Comparison of ENCODE assay signal across 28 mouse cellular contexts in genomic region chr10:79789581-79789980, GRCm38 (mm10). TPM values are rescaled to one million over a fixed set of nuclear protein-coding genes. Genes with fewer than 3 reads are reported as not detected.
DNase-seq lines count a peak whose midpoint lies in the region; ATAC-seq and TF ChIP-seq lines count a peak whose summit lies in the region.
"Had no signal": no experiment of that assay in that cellular context is flagged by ENCODE, and none has a peak within 500 bp of the region (broad histone marks: within the 10 kb centered on the region; RNA-seq: fewer than 3 reads in every experiment).

No protein-coding gene starts in this region.

- peaks cover 18% of the 10 kb centered on the region for H3K27me3 ChIP-seq in liver, embryonic 15.5 days
- H3K27me3 ChIP-seq in thymus, adult 2 months (ENCODE audit: control insufficient read depth, insufficient read depth, low read length) = no peaks in the 10 kb centered on the region
- H3K27me3 ChIP-seq: hindbrain, embryonic 15.5 days had no signal

- H3K4me1 ChIP-seq in liver, embryonic 15.5 days (replicated peaks) = peaks cover 24% of the 10 kb centered on the region
- peaks cover 54% of the 10 kb centered on the region for H3K4me1 ChIP-seq in thymus, adult 2 months (replicated peaks; ENCODE audit: control insufficient read depth, insufficient read depth, low read length)

- TF ChIP-seq CTCF in thymus, adult 2 months (IDR thresholded peaks at IDR 0.05; ENCODE audit: borderline replicate concordance, control insufficient read depth, extremely low read depth, insufficient read depth, low read length, poor library complexity) = no peak

- ATAC-seq in liver, embryonic 15.5 days (ENCODE audit: insufficient read depth) = no peak
- ATAC-seq: activated CD4-positive, CD25-positive, alpha-beta regulatory T cell, adult 4 months; forebrain, embryonic 13.5 days; forebrain, embryonic 16.5 days had no signal

- peak; percentile 91 for DNase-seq in heart, adult 11 months
- DNase-seq in heart, postnatal 25 days (ENCODE audit: low spot score) = no peak
- DNase-seq in liver = no peak
- no peak for DNase-seq in thymus, adult 2 months
- no peak for DNase-seq in thymus, adult 18-20 months
- DNase-seq: adrenal gland, adult 8-10 months; adrenal gland, postnatal 25 days; cerebellum, adult 18-20 months; cerebellum, adult 9-10 months; cerebellum, postnatal 14 days; gastrocnemius, postnatal 10 days; gastrocnemius, postnatal 36 days; heart, postnatal 14 days had no signal

- no peak overlapping the region for H3K4me3 ChIP-seq in liver, embryonic 15.5 days (replicated peaks)
- no peak overlapping the region for H3K4me3 ChIP-seq in thymus, adult 2 months (ENCODE audit: control insufficient read depth, insufficient read depth, low read length)
- H3K4me3 ChIP-seq: forebrain, embryonic 10.5 days; forebrain, embryonic 13.5 days; heart, embryonic 15.5 days; hindbrain, embryonic 12.5 days; hindbrain, embryonic 15.5 days had no signal

- TF ChIP-seq POLR2A in thymus, adult 2 months (IDR thresholded peaks at IDR 0.05; ENCODE audit: control insufficient read depth, extremely low read depth, insufficient read depth, low read length, poor library complexity) = no peak

- 54% methylated on average over 2 of the region's 2 CpGs for WGBS in liver, embryonic 15.5 days (ENCODE audit: insufficient replicate concordance)
- 33% methylated on average over 2 of the region's 2 CpGs for WGBS in thymus, adult 2 months

- intact Hi-C loops in heart, postnatal 25 days (cut with DNase I) = loop anchor here (5.0 kb wide), 1 partner anchor 77 kb away; no protein-coding TSS in a partner anchor

- H3K36me3 ChIP-seq in liver, embryonic 15.5 days (replicated peaks) = no peaks in the 10 kb centered on the region
- no peaks in the 10 kb centered on the region for H3K36me3 ChIP-seq in thymus, adult 2 months (ENCODE audit: control insufficient read depth, insufficient read depth, low read length)
- H3K36me3 ChIP-seq: forebrain, embryonic 10.5 days; heart, embryonic 15.5 days; hindbrain, embryonic 12.5 days; hindbrain, embryonic 15.5 days had no signal

- H3K27ac ChIP-seq in liver, embryonic 15.5 days (replicated peaks) = 0 out of 2 replicates have a peak overlapping the region, but pooled peaks have one; percentile 42
- peak overlapping the region; percentile 87 for H3K27ac ChIP-seq in thymus, adult 2 months (ENCODE audit: control insufficient read depth, insufficient read depth, low read length)
- H3K27ac ChIP-seq: forebrain, embryonic 10.5 days; forebrain, embryonic 13.5 days; heart, embryonic 15.5 days; hindbrain, embryonic 12.5 days; hindbrain, embryonic 15.5 days had no signal

- H3K9ac ChIP-seq in liver, embryonic 15.5 days = no peak overlapping the region
- H3K9ac ChIP-seq: forebrain, embryonic 13.5 days; heart, embryonic 15.5 days; hindbrain, embryonic 12.5 days; hindbrain, embryonic 15.5 days had no signal

- H3K9me3 ChIP-seq in liver, embryonic 15.5 days (replicated peaks) = no peaks in the 10 kb centered on the region
- H3K9me3 ChIP-seq: forebrain, embryonic 10.5 days; forebrain, embryonic 13.5 days; heart, embryonic 15.5 days; hindbrain, embryonic 12.5 days; hindbrain, embryonic 15.5 days had no signal

- H3K4me2 ChIP-seq in liver, embryonic 15.5 days = no peak overlapping the region
- H3K4me2 ChIP-seq: forebrain, embryonic 13.5 days; heart, embryonic 11.5 days; heart, embryonic 15.5 days; hindbrain, embryonic 12.5 days; hindbrain, embryonic 15.5 days had no signal

RNA-seq across cellular contexts. Expression of gene Prss57, which starts 1.2 kb away (rescaled TPM):
- not detected for total RNA-seq in heart, postnatal 25 days (2021)
- 7.0 and 7.1 TPM in 2 replicates for polyA plus RNA-seq in liver, embryonic 15.5 days (2015; fragmentation: Nextera tagmentation; extraction: Ambion mirVana)
- polyA plus RNA-seq in thymus, adult 2 months (2012; rRNA removed) = 23.4 and 30.1 TPM in 2 replicates
- total RNA-seq: adrenal gland, postnatal 25 days; gastrocnemius, adult 18-20 months; gastrocnemius, postnatal 36 days; heart, adult 8-10 months had no signal
- polyA plus RNA-seq: embryonic facial prominence, embryonic 11.5 days; embryonic facial prominence, embryonic 14.5 days; forebrain, embryonic 10.5 days; heart, embryonic 11.5 days had no signal

RNA-seq across cellular contexts. Expression of gene Palm, which starts 3.8 kb away (rescaled TPM):
- 10 to 100 TPM; 70.3 to 77.3 TPM for total RNA-seq in heart, postnatal 25 days (2021)
- 8.8 and 9.2 TPM in 2 replicates for polyA plus RNA-seq in liver, embryonic 15.5 days (2015; fragmentation: Nextera tagmentation; extraction: Ambion mirVana)
- 63.7 and 87.8 TPM in 2 replicates for polyA plus RNA-seq in thymus, adult 2 months (2012; rRNA removed)

RNA-seq across cellular contexts. Expression of gene Fstl3, which starts 12.5 kb away (rescaled TPM):
- total RNA-seq in heart, postnatal 25 days (2021) = 1 to 10 TPM; 2.9 to 4.2 TPM
- 0.71 and 1.0 TPM in 2 replicates for polyA plus RNA-seq in liver, embryonic 15.5 days (2015; fragmentation: Nextera tagmentation; extraction: Ambion mirVana)
- polyA plus RNA-seq in thymus, adult 2 months (2012; rRNA removed) = 15.9 and 17.1 TPM in 2 replicates

RNA-seq across cellular contexts. Expression of gene Rnf126, which starts 22.8 kb away (rescaled TPM):
- 10 to 100 TPM; 21.2 to 22.8 TPM for total RNA-seq in heart, postnatal 25 days (2021)
- polyA plus RNA-seq in liver, embryonic 15.5 days (2015; fragmentation: Nextera tagmentation; extraction: Ambion mirVana) = 39.6 and 42.0 TPM in 2 replicates
- polyA plus RNA-seq in thymus, adult 2 months (2012; rRNA removed) = 375 and 472 TPM in 2 replicates

RNA-seq across cellular contexts. Expression of gene Misp, which starts 31.2 kb away (rescaled TPM):
- total RNA-seq in heart, postnatal 25 days (2021) = under 1 TPM; 0.59 to 0.70 TPM
- polyA plus RNA-seq in liver, embryonic 15.5 days (2015; fragmentation: Nextera tagmentation; extraction: Ambion mirVana) = 0.50 TPM in 2 replicates
- polyA plus RNA-seq in thymus, adult 2 months (2012; rRNA removed) = 6.6 and 6.8 TPM in 2 replicates
- total RNA-seq: gastrocnemius, postnatal 36 days; granulocyte monocyte progenitor cell, adult 5-6 weeks; hematopoietic stem cell, adult 5-6 weeks had no signal
- polyA plus RNA-seq: activated CD4-positive, CD25-positive, alpha-beta regulatory T cell, adult 4 months had no signal
